Mouse (Mus musculus) midbrain, embryonic 10.5 days (tissue): ENCODE results near the gene 1810046K07Rik. TPM values are rescaled to one million over a fixed set of nuclear protein-coding genes. Genes with fewer than 3 reads are reported as not detected.
A peak's percentile ranks its signal among the peaks of the same experiment; 100 is the strongest.

Experiments used
- DNase-seq: peaks from one replicate; pipeline ENCODE4 v3.0.0-alpha.2; 2017; ENCODE audit warnings: low spot score
- H3K27ac ChIP-seq: fragments of 300-500 bp; sonication (generic); replicated peaks from 2 replicates; pipeline ENCODE4 v1.5.1; 2016; ENCODE audit warnings: mild to moderate bottlenecking
- H3K27me3 ChIP-seq: fragments of 300-500 bp; sonication (generic); 2 replicates; pipeline ENCODE4 v1.6.1; 2016; ENCODE audit warnings: low read depth, mild to moderate bottlenecking; ENCODE audit not compliant: poor library complexity, severe bottlenecking
- H3K36me3 ChIP-seq: fragments of 300-500 bp; sonication (generic); 2 replicates; pipeline ENCODE4 v1.6.1; 2016; ENCODE audit warnings: mild to moderate bottlenecking, moderate library complexity
- H3K4me1 ChIP-seq: fragments of 300-500 bp; sonication (generic); 2 replicates; pipeline ENCODE4 v1.6.1; 2016
- H3K4me3 ChIP-seq: fragments of 300-500 bp; sonication (generic); 2 replicates; pipeline ENCODE4 v1.5.1; 2016; ENCODE audit warnings: mild to moderate bottlenecking, moderate library complexity
- H3K9me3 ChIP-seq: fragments of 300-500 bp; sonication (generic); replicated peaks from 2 replicates; pipeline ENCODE4 v1.6.1; 2016; ENCODE audit warnings: mild to moderate bottlenecking
- WGBS: fragments of 180-500 bp; shearing (Covaris S2); methylation state at CpG from one replicate; pipeline ENCODE4 v1.1.7; 2016; 5-methylcytosine and 5-hydroxymethylcytosine counted together
- polyA plus RNA-seq: library from polyadenylated mRNA; unstranded; fragments of >200 nt; fragmentation: Nextera tagmentation; extraction: Ambion mirVana; gene quantifications from 2 replicates; pipeline ENCODE4 v1.2.1, GENCODE M21; 2016

Gene 1810046K07Rik
- polyA plus RNA-seq, 1 experiment from 2014 or later, result not detected

- no peaks in the 10 kb centered on the region for H3K9me3 ChIP-seq
- H3K4me3 ChIP-seq, result no peak overlapping the region
- H3K27ac ChIP-seq, result no peak overlapping the region
Observed at GRCm38 (mm10) chr9:51286079-51286478, 42.6 kb downstream of the 1810046K07Rik start.

GRCm38 (mm10) chr9:51278500-51279381, 50.0 kb downstream of the 1810046K07Rik start, which contains the start of gene Colca2:
Gene Colca2, minus strand, starts transcription at chr9:51278569.
- H3K9me3 ChIP-seq, result no peaks in the 10 kb centered on the region
- peaks cover 54% of the 10 kb centered on the region for H3K27me3 ChIP-seq
- H3K4me3 ChIP-seq, result peak within 1 kb of the TSS; percentile 72
- peak; percentile 85 for DNase-seq
- peaks cover 24% of the 10 kb centered on the region for H3K4me1 ChIP-seq
- peak within 1 kb of the TSS; percentile 84 for H3K27ac ChIP-seq
- no peaks in the 10 kb centered on the region for H3K36me3 ChIP-seq
- WGBS, result under 1% methylated on average over 53 of the region's 53 CpGs

More at GRCm38 (mm10) chr9:51286079-51286478, 42.6 kb downstream of the 1810046K07Rik start:
- no peak for DNase-seq
- Histone ChIP-seq H3K4me1 (no peaks in the 10 kb centered on the region), H3K36me3 (no peaks in the 10 kb centered on the region), H3K27me3 (peaks cover 13% of the 10 kb centered on the region)
- WGBS, result 62% methylated on average over 2 of the region's 2 CpGs

- H3K4me1 ChIP-seq, result peaks cover 27% of the 10 kb centered on the region
- DNase-seq, result no peak
- H3K4me3 ChIP-seq, result peak overlapping the region; percentile 72
- no peaks in the 10 kb centered on the region for H3K36me3 ChIP-seq
- peak overlapping the region; percentile 84 for H3K27ac ChIP-seq
- 24% methylated on average over 13 of the region's 13 CpGs for WGBS
- H3K27me3 ChIP-seq, result peaks cover 60% of the 10 kb centered on the region
- no peaks in the 10 kb centered on the region for H3K9me3 ChIP-seq
Observed at GRCm38 (mm10) chr9:51277834-51278498, 50.8 kb downstream of the 1810046K07Rik start.

GRCm38 (mm10) chr9:51274678-51275077, 54.0 kb downstream of the 1810046K07Rik start:
- WGBS, result 30% methylated on average over 4 of the region's 4 CpGs
- Histone ChIP-seq H3K4me1 (peaks cover 35% of the 10 kb centered on the region), H3K9me3 (no peaks in the 10 kb centered on the region), H3K27ac (no peak overlapping the region), H3K36me3 (no peaks in the 10 kb centered on the region), H3K27me3 (peaks cover 37% of the 10 kb centered on the region), H3K4me3 (no peak overlapping the region)
- DNase-seq, result no peak

GRCm38 (mm10) chr9:51273581-51274154, 55.0 kb downstream of the 1810046K07Rik start:
- DNase-seq, result no peak
- no peaks in the 10 kb centered on the region for H3K9me3 ChIP-seq
- H3K36me3 ChIP-seq, result no peaks in the 10 kb centered on the region
- peaks cover 30% of the 10 kb centered on the region for H3K27me3 ChIP-seq
- no peak overlapping the region for H3K27ac ChIP-seq
- 61% methylated on average over 9 of the region's 9 CpGs for WGBS
- H3K4me3 ChIP-seq, result no peak overlapping the region
- peaks cover 27% of the 10 kb centered on the region for H3K4me1 ChIP-seq

- no peaks in the 10 kb centered on the region for H3K36me3 ChIP-seq
- WGBS, result 84% methylated on average over 5 of the region's 5 CpGs
- H3K27me3 ChIP-seq, result peaks cover 24% of the 10 kb centered on the region
- no peak overlapping the region for H3K4me3 ChIP-seq
- H3K9me3 ChIP-seq, result no peaks in the 10 kb centered on the region
- no peak for DNase-seq
- no peak overlapping the region for H3K27ac ChIP-seq
- peaks cover 16% of the 10 kb centered on the region for H3K4me1 ChIP-seq
Observed at GRCm38 (mm10) chr9:51272102-51272501, 56.6 kb downstream of the 1810046K07Rik start.

- 47% methylated on average over 8 of the region's 8 CpGs for WGBS
- no peaks in the 10 kb centered on the region for H3K36me3 ChIP-seq
- no peak overlapping the region for H3K27ac ChIP-seq
- peaks cover 16% of the 10 kb centered on the region for H3K4me1 ChIP-seq
- peaks cover 15% of the 10 kb centered on the region; the same call in 1 of the 2 replicates for H3K27me3 ChIP-seq
- no peak for DNase-seq
- no peaks in the 10 kb centered on the region for H3K9me3 ChIP-seq
- H3K4me3 ChIP-seq, result no peak overlapping the region
Observed at GRCm38 (mm10) chr9:51271073-51271472, 57.6 kb downstream of the 1810046K07Rik start.

- DNase-seq, result no peak
- Histone ChIP-seq H3K4me3 (no peak overlapping the region), H3K36me3 (no peaks in the 10 kb centered on the region), H3K27me3 (peaks cover 10% of the 10 kb centered on the region; the same call in 1 of the 2 replicates), H3K4me1 (peaks cover 11% of the 10 kb centered on the region; the same call in 1 of the 2 replicates), H3K27ac (no peak overlapping the region), H3K9me3 (no peaks in the 10 kb centered on the region)
- 82% methylated on average over 5 of the region's 5 CpGs for WGBS
Observed at GRCm38 (mm10) chr9:51268852-51269251, 59.9 kb downstream of the 1810046K07Rik start.

GRCm38 (mm10) chr9:51258426-51258825, 70.3 kb downstream of the 1810046K07Rik start:
- no peaks in the 10 kb centered on the region for H3K9me3 ChIP-seq
- no peaks in the 10 kb centered on the region for H3K27me3 ChIP-seq
- WGBS, result 89% methylated on average over 5 of the region's 5 CpGs
- H3K36me3 ChIP-seq, result no peaks in the 10 kb centered on the region
- H3K4me3 ChIP-seq, result no peak overlapping the region
- H3K27ac ChIP-seq, result no peak overlapping the region
- no peaks in the 10 kb centered on the region for H3K4me1 ChIP-seq
- no peak for DNase-seq

GRCm38 (mm10) chr9:51256780-51257502, 71.8 kb downstream of the 1810046K07Rik start:
- no peak for DNase-seq
- H3K27ac ChIP-seq, result no peak overlapping the region
- H3K27me3 ChIP-seq, result no peaks in the 10 kb centered on the region
- no peaks in the 10 kb centered on the region for H3K36me3 ChIP-seq
- 80% methylated on average over 4 of the region's 4 CpGs for whole genome bisulfite sequencing
- no peaks in the 10 kb centered on the region for H3K9me3 ChIP-seq
- no peaks in the 10 kb centered on the region for H3K4me1 ChIP-seq
- H3K4me3 ChIP-seq, result no peak overlapping the region
